Mouse (Mus musculus) myocyte (in vitro differentiated cells): ENCODE measurements around the gene Sowaha. TPM values are rescaled to one million over a fixed set of nuclear protein-coding genes. Genes with fewer than 3 reads are reported as not detected.
A peak's percentile ranks its signal among the peaks of the same experiment; 100 is the strongest.

Experiments used
- H3K27me3 ChIP-seq: one replicate; pipeline ENCODE4 v1.6.1; 2011; ENCODE audit not compliant: control insufficient read depth, insufficient read depth, insufficient read length
- H3K36me3 ChIP-seq: one replicate; pipeline ENCODE4 v1.6.1; 2011; ENCODE audit not compliant: control insufficient read depth, insufficient read depth
- H3K4me2 ChIP-seq: one replicate; pipeline ENCODE4 v1.6.1; 2011; ENCODE audit warnings: low read depth, control low read depth
- H3K4me3 ChIP-seq: one replicate; pipeline ENCODE4 v1.5.1; 2011; ENCODE audit warnings: mild to moderate bottlenecking, control low read depth, moderate library complexity
- H3K79me2 ChIP-seq: one replicate; pipeline ENCODE4 v1.6.1; 2011; ENCODE audit not compliant: control insufficient read depth, insufficient read depth
- H3ac ChIP-seq: one replicate; pipeline ENCODE4 v1.6.1; 2011; ENCODE audit not compliant: control insufficient read depth, insufficient read length
- CEBPB ChIP-seq: IDR thresholded peaks from 2 replicates; pipeline ENCODE4 v1.6.1; 2011; ENCODE audit warnings: mild to moderate bottlenecking, moderate library complexity; ENCODE audit not compliant: poor library complexity, insufficient read depth, severe bottlenecking
- E2F4 ChIP-seq: IDR thresholded peaks from one replicate; pipeline ENCODE4 v1.6.1; 2011; ENCODE audit warnings: mild to moderate bottlenecking, control low read depth, moderate library complexity; ENCODE audit not compliant: insufficient read depth
- MAX ChIP-seq: IDR thresholded peaks from one replicate; pipeline ENCODE4 v1.6.1; 2011; ENCODE audit warnings: low read depth, mild to moderate bottlenecking, control low read depth
- MYOD1 ChIP-seq, 3 experiments: IDR thresholded peaks; one replicate each; pipeline ENCODE4 v1.6.1; 2011; ENCODE audit warnings: control low read depth in 2 of 3, low read depth in 2 of 3, mild to moderate bottlenecking in 2 of 3, moderate library complexity in 1 of 3; ENCODE audit not compliant: insufficient read length in 2 of 3, control insufficient read depth in 1 of 3
- MYOG ChIP-seq, 3 experiments: IDR thresholded peaks; one replicate each; pipeline ENCODE4 v1.6.1; 2011; ENCODE audit warnings: control low read depth in 2 of 3, low read depth in 2 of 3, mild to moderate bottlenecking in 2 of 3; ENCODE audit not compliant: insufficient read length in 2 of 3, control insufficient read depth in 1 of 3, insufficient read depth in 1 of 3
- POLR2A ChIP-seq: IDR thresholded peaks from one replicate; pipeline ENCODE4 v1.6.1; 2011; ENCODE audit warnings: low read depth, mild to moderate bottlenecking, control low read depth, moderate library complexity; ENCODE audit not compliant: insufficient read length
- POLR2AphosphoS2 ChIP-seq: IDR thresholded peaks from one replicate; pipeline ENCODE4 v1.6.1; 2011; ENCODE audit warnings: low read depth, control low read depth; ENCODE audit not compliant: insufficient read length
- REST ChIP-seq: IDR thresholded peaks from one replicate; pipeline ENCODE4 v1.6.1; 2011; ENCODE audit warnings: mild to moderate bottlenecking, control low read depth, moderate library complexity; ENCODE audit not compliant: insufficient read depth, insufficient read length
- SRF ChIP-seq: IDR thresholded peaks from one replicate; pipeline ENCODE4 v1.6.1; 2011; ENCODE audit warnings: low read depth; ENCODE audit not compliant: control insufficient read depth, insufficient read length
- TCF12 ChIP-seq: IDR thresholded peaks from one replicate; pipeline ENCODE4 v1.6.1; 2011; ENCODE audit warnings: mild to moderate bottlenecking, control low read depth; ENCODE audit not compliant: poor library complexity, insufficient read depth, severe bottlenecking
- TCF3 ChIP-seq: IDR thresholded peaks from one replicate; pipeline ENCODE4 v1.6.1; 2011; ENCODE audit warnings: low read depth, control low read depth; ENCODE audit not compliant: insufficient read length
- USF1 ChIP-seq: IDR thresholded peaks from one replicate; pipeline ENCODE4 v1.6.1; 2011; ENCODE audit warnings: low read depth, mild to moderate bottlenecking, control low read depth, moderate library complexity
- polyA plus RNA-seq: library from polyadenylated mRNA; unstranded; fragments of >200 nt; fragmentation: generic; extraction: Trizol; gene quantifications from one replicate; pipeline ENCODE4 v1.2.1, GENCODE M21; 2012; ENCODE audit warnings: missing spikeins

Sowaha gene
- polyA plus RNA-seq, 1 experiment = not detected

DNA sequence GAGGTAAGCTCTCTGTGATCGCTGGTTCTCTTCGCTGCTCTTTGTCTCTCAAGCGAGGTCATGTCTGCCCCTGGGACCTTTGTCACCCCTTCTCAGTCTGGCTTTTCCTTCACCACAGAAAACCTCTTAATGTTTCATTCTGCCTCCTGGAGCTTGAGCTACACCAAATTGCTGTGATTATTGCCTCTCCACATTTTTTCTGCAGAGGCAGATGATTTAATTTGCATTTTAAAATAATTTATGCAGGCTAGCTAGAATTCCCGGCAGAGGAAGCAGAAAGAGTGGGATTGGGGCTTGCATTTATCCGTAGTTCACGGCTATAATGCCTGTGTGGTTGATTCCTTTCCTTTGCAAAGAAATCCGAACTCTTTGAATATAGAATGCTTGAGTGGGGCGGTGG, 4.5 kb downstream of the Sowaha start:
- Histone ChIP-seq H3K36me3 (no peaks in the 10 kb centered on the region), H3K79me2 (no peaks in the 10 kb centered on the region), H3K27me3 (peaks cover 12% of the 10 kb centered on the region), H3K4me3 (no peak overlapping the region), H3ac (no peak overlapping the region), H3K4me2 (no peak overlapping the region)
- no peak for TF ChIP-seq CEBPB
- no peak for TF ChIP-seq MYOD1 (IDR thresholded peaks at IDR 0.05; ENCODE audit: control insufficient read depth in 1 of 3, insufficient read length in 2 of 3, low read depth in 2 of 3)
- no peak for TF ChIP-seq E2F4
- no peak for TF ChIP-seq TCF3
- TF ChIP-seq POLR2A = no peak
- TF ChIP-seq SRF = no peak
- TF ChIP-seq REST = no peak
- no peak for TF ChIP-seq TCF12
- no peak for TF ChIP-seq MYOG (IDR thresholded peaks at IDR 0.05; ENCODE audit: control insufficient read depth in 1 of 3, insufficient read depth in 1 of 3, insufficient read length in 2 of 3, low read depth in 2 of 3)
- no peak for TF ChIP-seq USF1
- no peak for TF ChIP-seq POLR2AphosphoS2
- no peak for TF ChIP-seq MAX

DNA sequence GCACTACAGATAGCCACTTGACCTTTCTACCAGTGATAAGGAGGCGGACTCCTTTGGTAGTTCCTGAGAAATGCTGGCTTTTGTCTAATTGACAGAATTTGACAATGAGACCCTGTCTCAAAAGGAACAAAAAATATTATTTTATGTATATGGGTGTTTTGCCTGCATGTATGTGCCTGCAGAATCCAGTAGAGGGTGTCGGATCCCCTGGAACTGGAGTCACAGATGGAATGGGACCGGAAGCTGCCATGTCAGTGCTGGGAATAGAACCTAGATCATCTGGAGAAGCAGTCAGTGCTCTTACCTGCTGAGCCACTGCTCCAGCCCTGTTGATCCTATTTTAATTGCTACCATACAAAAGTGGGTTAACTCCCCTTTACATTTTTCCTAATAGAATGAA, 7.4 kb downstream of the Sowaha start:
- Histone ChIP-seq H3K4me3 (no peak overlapping the region), H3K36me3 (no peaks in the 10 kb centered on the region), H3K79me2 (no peaks in the 10 kb centered on the region), H3K27me3 (peaks cover 12% of the 10 kb centered on the region), H3K4me2 (no peak overlapping the region), H3ac (no peak overlapping the region)
- TF ChIP-seq MYOD1 (IDR thresholded peaks at IDR 0.05; ENCODE audit: control insufficient read depth in 1 of 3, insufficient read length in 2 of 3, low read depth in 2 of 3) = no peak
- no peak for TF ChIP-seq CEBPB
- TF ChIP-seq USF1 = no peak
- TF ChIP-seq MAX = no peak
- no peak for TF ChIP-seq SRF

DNA sequence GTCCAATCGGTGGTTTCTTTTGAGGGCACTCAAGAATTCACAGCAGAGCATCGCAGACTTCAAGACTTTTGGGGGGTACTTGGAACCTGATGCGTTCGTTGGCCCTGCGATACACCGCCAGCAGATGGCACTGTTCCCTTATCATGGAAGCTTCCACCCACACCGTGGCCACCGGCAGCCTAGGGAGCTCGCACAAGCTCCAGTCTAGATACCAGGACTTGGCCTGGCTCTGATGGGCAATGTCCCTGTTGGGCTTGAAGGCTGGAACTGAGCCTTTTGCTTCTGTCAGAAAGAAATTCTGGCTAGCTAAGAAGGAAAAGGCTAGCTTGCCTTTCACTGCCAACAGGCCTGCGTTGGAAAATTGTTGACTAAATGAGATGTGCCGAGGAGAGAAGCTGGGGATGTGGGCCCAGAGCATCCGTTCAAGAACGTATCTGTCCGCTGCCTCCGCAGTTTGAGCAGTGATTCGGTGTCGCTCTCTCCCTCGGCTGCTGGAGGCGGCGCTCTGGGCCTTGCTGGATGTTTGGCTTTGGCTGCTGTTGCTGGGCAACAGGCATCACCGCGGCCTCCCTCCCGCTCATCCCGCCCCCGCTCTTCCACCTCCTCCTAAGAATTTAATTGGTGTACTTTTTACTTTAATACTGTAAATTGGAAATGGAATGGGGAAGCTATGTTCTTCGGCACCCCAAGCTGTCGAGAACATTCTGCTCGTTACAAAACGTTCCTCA, 9.9 kb downstream of the Sowaha start, which contains the start of gene Gm9837:
Gene Gm9837 (minus strand): TSS at position 512 of the 728 bp plus-strand sequence.
- peak within 1 kb of the TSS; percentile 66 for H3K4me2 ChIP-seq
- no peaks in the 10 kb centered on the region for H3K79me2 ChIP-seq
- no peak for TF ChIP-seq SRF
- no peak for TF ChIP-seq REST
- H3ac ChIP-seq = no peak within 1 kb of the TSS
- H3K36me3 ChIP-seq = no peaks in the 10 kb centered on the region
- peaks cover 12% of the 10 kb centered on the region for H3K27me3 ChIP-seq
- H3K4me3 ChIP-seq = no peak within 1 kb of the TSS

DNA sequence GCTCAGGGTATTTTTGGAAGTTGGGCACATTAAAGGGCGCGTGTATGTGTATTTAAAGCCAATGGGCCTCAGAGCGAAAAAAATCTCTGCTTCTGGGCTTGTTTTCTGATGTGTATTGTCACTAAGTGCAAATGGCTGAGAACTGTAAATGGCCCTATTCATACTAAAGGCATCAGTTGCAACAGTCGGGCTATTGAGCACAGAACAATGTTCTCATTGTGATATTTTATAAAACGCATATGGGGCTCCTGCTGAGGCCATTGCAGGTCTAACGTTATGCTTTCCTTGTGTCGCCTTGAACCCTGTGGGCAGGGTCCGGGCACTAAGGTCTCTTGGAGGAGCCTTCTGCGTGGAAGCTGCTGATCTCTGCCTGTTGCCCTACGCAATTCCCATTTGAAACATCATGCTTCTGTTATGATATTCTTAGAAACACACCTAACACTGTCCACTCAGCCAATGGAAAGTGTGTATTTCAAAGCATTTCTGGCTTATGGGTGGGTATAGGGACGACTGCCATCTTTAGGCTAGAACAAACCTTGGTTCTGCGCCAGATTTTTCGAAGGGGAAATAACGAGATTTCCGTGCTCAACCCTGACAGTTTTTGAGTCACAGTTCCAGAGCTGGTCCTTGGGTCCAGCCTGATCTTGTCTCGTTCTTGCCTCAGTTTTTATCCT, 10.6 kb downstream of the Sowaha start:
- peaks cover 7% of the 10 kb centered on the region for H3K27me3 ChIP-seq
- H3K79me2 ChIP-seq = no peaks in the 10 kb centered on the region
- TF ChIP-seq POLR2A = no peak
- TF ChIP-seq MYOG (IDR thresholded peaks at IDR 0.05; ENCODE audit: control insufficient read depth in 1 of 3, insufficient read depth in 1 of 3, insufficient read length in 2 of 3, low read depth in 2 of 3) = no peak
- no peak for TF ChIP-seq TCF3
- no peak for TF ChIP-seq POLR2AphosphoS2
- TF ChIP-seq MYOD1 (IDR thresholded peaks at IDR 0.05; ENCODE audit: control insufficient read depth in 1 of 3, insufficient read length in 2 of 3, low read depth in 2 of 3) = no peak
- TF ChIP-seq E2F4 = no peak
- no peak for TF ChIP-seq USF1
- no peak for TF ChIP-seq MAX
- no peak overlapping the region for H3K4me3 ChIP-seq
- no peaks in the 10 kb centered on the region for H3K36me3 ChIP-seq
- H3ac ChIP-seq = no peak overlapping the region
- peak overlapping the region; percentile 66 for H3K4me2 ChIP-seq

DNA sequence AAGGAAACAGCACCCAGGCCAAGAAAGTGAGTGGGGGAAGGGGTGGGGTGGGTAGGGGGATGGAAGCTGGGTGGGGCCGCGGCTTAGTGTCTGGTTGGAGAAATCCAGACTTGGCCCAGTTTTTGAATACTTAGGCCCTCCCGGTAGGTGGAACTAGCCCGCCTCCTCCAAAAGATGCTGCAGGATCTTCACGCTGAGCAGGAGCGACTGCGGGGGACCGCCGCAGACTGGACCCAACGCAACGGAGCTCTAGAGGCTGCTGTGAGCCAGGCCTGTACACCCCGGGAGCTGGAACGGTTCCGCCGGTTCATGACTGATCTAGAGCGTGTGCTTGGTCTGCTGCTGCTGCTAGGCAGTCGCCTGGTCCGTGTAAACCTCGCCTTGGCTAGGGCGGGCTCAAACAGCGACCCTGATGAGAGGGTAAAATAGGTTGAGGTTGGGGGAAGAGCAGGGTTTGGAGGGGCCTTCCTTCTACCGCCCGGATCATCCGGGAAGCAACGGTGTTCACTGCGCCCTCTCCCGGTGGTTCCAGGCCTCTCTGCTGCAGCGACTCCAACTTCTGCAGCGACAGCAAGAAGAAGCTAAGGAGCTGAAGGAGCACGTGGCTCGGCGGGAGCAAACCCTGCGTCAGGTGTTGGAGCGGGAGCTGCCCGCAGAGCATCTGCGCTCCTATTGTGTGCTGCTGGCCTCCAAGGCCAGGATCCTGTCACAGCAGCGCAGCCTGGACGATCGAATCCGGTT, 13.7 kb downstream of the Sowaha start:
- H3K27me3 ChIP-seq = no peaks in the 10 kb centered on the region

More for the DNA sequence above, 13.7 kb downstream of the Sowaha start:
- H3K4me2 ChIP-seq = no peak overlapping the region
- TF ChIP-seq SRF = no peak
- no peak for TF ChIP-seq MYOG (IDR thresholded peaks at IDR 0.05; ENCODE audit: control insufficient read depth in 1 of 3, insufficient read depth in 1 of 3, insufficient read length in 2 of 3, low read depth in 2 of 3)
- no peak for TF ChIP-seq E2F4
- TF ChIP-seq REST = no peak
- no peak for TF ChIP-seq USF1
- TF ChIP-seq POLR2A = no peak
- TF ChIP-seq MYOD1 (IDR thresholded peaks at IDR 0.05; ENCODE audit: control insufficient read depth in 1 of 3, insufficient read length in 2 of 3, low read depth in 2 of 3) = no peak
- TF ChIP-seq POLR2AphosphoS2 = no peak
- no peak for TF ChIP-seq TCF12
- no peak for TF ChIP-seq CEBPB
- TF ChIP-seq TCF3 = no peak
- H3K36me3 ChIP-seq = no peaks in the 10 kb centered on the region
- no peak overlapping the region for H3K4me3 ChIP-seq
- no peak overlapping the region for H3ac ChIP-seq
- H3K79me2 ChIP-seq = no peaks in the 10 kb centered on the region
